Mouse (Mus musculus) MEL (cell line): Measurements from ENCODE around the gene Sez6. TPM values are rescaled to one million over a fixed set of nuclear protein-coding genes. Genes with fewer than 3 reads are reported as not detected.

Experiments
- DNase-seq: peaks from one replicate; pipeline ENCODE4 v3.0.0; 2011; ENCODE audit warnings: low read depth, low spot score
- H3K27ac ChIP-seq: 2 replicates; pipeline ENCODE4 v1.5.1; 2012; ENCODE audit warnings: low read depth, mild to moderate bottlenecking, control low read depth, low read length, moderate library complexity; ENCODE audit not compliant: control insufficient read depth
- H3K27me3 ChIP-seq, 2 experiments: fragments of 150-350 bp in 1 of 2; sonication (generic) in 1 of 2; 2 replicates each; pipeline ENCODE4 v1.6.1; 2012; ENCODE audit warnings: low read length in 2 of 2, mild to moderate bottlenecking in 2 of 2, improper control_type of control experiment in 1 of 2, moderate library complexity in 1 of 2; ENCODE audit not compliant: insufficient read depth in 2 of 2, control insufficient read depth in 1 of 2
- H3K36me3 ChIP-seq, 2 experiments: 2 replicates each; pipeline ENCODE4 v1.6.1; 2012 to 2014; ENCODE audit warnings: low read length in 2 of 2, improper control_type of control experiment in 1 of 2, inconsistent platforms in 1 of 2, mild to moderate bottlenecking in 1 of 2; ENCODE audit not compliant: insufficient read depth in 2 of 2, control insufficient read depth in 1 of 2
- H3K4me1 ChIP-seq, 2 experiments: fragments of 150-350 bp in 1 of 2; sonication (generic) in 1 of 2; 2 replicates each; pipeline ENCODE4 v1.6.1; 2012; ENCODE audit warnings: low read length in 2 of 2, improper control_type of control experiment in 1 of 2, mild to moderate bottlenecking in 1 of 2; ENCODE audit not compliant: insufficient read depth in 2 of 2, control insufficient read depth in 1 of 2
- H3K4me3 ChIP-seq, 2 experiments: fragments of 150-350 bp in 1 of 2; sonication (generic) in 1 of 2; 2 replicates each; pipeline ENCODE4 v1.5.1; 2012; ENCODE audit warnings: low read depth in 2 of 2, low read length in 2 of 2, mild to moderate bottlenecking in 2 of 2, moderate library complexity in 2 of 2, control low read depth in 1 of 2, improper control_type of control experiment in 1 of 2; ENCODE audit not compliant: control insufficient read depth in 1 of 2, insufficient read depth in 1 of 2
- H3K79me2 ChIP-seq: 2 replicates; pipeline ENCODE4 v1.6.1; 2012; ENCODE audit warnings: mild to moderate bottlenecking, low read length, moderate library complexity; ENCODE audit not compliant: control insufficient read depth, poor library complexity, insufficient read depth
- H3K9ac ChIP-seq: 2 replicates; pipeline ENCODE4 v1.6.1; 2012; ENCODE audit warnings: low read depth, mild to moderate bottlenecking, control low read depth, low read length, moderate library complexity; ENCODE audit not compliant: control insufficient read depth, poor library complexity, severe bottlenecking
- H3K9me3 ChIP-seq: fragments of 150-350 bp; sonication (generic); replicated peaks from 2 replicates; pipeline ENCODE4 v1.6.1; 2012; ENCODE audit warnings: mild to moderate bottlenecking, low read length, improper control_type of control experiment, moderate library complexity; ENCODE audit not compliant: insufficient read depth
- CHD2 ChIP-seq: IDR thresholded peaks from 2 replicates; pipeline ENCODE4 v1.6.1; 2011; ENCODE audit warnings: low read length, improper control_type of control experiment
- CTCF ChIP-seq, 3 experiments: IDR thresholded peaks in 2 of 3; conservative IDR thresholded peaks in 1 of 3; 2 replicates each; pipeline ENCODE4 v1.5.1; 2011 to 2012; ENCODE audit warnings: low read length in 3 of 3, low read depth in 2 of 3, mild to moderate bottlenecking in 2 of 3, improper control_type of control experiment in 1 of 3, inconsistent platforms in 1 of 3, mixed read lengths in 1 of 3, moderate library complexity in 1 of 3; ENCODE audit not compliant: control insufficient read depth in 1 of 3, insufficient read depth in 1 of 3, poor library complexity in 1 of 3, severe bottlenecking in 1 of 3
- EP300 ChIP-seq, 2 experiments: IDR thresholded peaks; 2 replicates each; pipeline ENCODE4 v1.6.1; 2011; ENCODE audit warnings: improper control_type of control experiment in 2 of 2, low read length in 2 of 2, low read depth in 1 of 2, mild to moderate bottlenecking in 1 of 2
- ETS1 ChIP-seq: IDR thresholded peaks from 2 replicates; pipeline ENCODE4 v1.6.1; 2012; ENCODE audit warnings: low read depth, mild to moderate bottlenecking, inconsistent platforms, low read length, improper control_type of control experiment, moderate library complexity
- GATA1 ChIP-seq: IDR thresholded peaks from 2 replicates; pipeline ENCODE4 v1.6.1; 2011; ENCODE audit warnings: low read depth, low read length, improper control_type of control experiment
- JUND ChIP-seq: IDR thresholded peaks from 2 replicates; pipeline ENCODE4 v1.6.1; 2011; ENCODE audit warnings: low read depth, mild to moderate bottlenecking, improper control_type of control experiment, low read length
- KAT2A ChIP-seq: conservative IDR thresholded peaks from 2 replicates; pipeline ENCODE4 v1.6.1; 2012; ENCODE audit warnings: low read depth, low read length, improper control_type of control experiment, inconsistent platforms
- MXI1 ChIP-seq: IDR thresholded peaks from 2 replicates; pipeline ENCODE4 v1.6.1; 2011; ENCODE audit warnings: mild to moderate bottlenecking, low read depth, low read length, improper control_type of control experiment
- MYB ChIP-seq: IDR thresholded peaks from 2 replicates; pipeline ENCODE4 v1.6.1; 2011; ENCODE audit warnings: mild to moderate bottlenecking, low read depth, low read length, improper control_type of control experiment
- POLR2A ChIP-seq, 2 experiments: IDR thresholded peaks; 2 replicates each; pipeline ENCODE4 v1.6.1; 2011 to 2012; ENCODE audit warnings: low read length in 2 of 2, mild to moderate bottlenecking in 2 of 2, control low read depth in 1 of 2, improper control_type of control experiment in 1 of 2, low read depth in 1 of 2, moderate library complexity in 1 of 2; ENCODE audit not compliant: control insufficient read depth in 1 of 2, insufficient read depth in 1 of 2, poor library complexity in 1 of 2
- RAD21 ChIP-seq: IDR thresholded peaks from 2 replicates; pipeline ENCODE4 v1.6.1; 2011; ENCODE audit warnings: mild to moderate bottlenecking, low read depth, low read length, improper control_type of control experiment
- SMC3 ChIP-seq: IDR thresholded peaks from 2 replicates; pipeline ENCODE4 v1.6.1; 2011; ENCODE audit warnings: low read depth, low read length, improper control_type of control experiment
- TAL1 ChIP-seq: IDR thresholded peaks from 2 replicates; pipeline ENCODE4 v1.6.1; 2012; ENCODE audit warnings: mild to moderate bottlenecking, inconsistent platforms, low read length, moderate library complexity, mixed read lengths
- TBP ChIP-seq: IDR thresholded peaks from 2 replicates; pipeline ENCODE4 v1.8.0; 2011; ENCODE audit warnings: low read depth, low read length, improper control_type of control experiment
- TCF12 ChIP-seq: IDR thresholded peaks from 2 replicates; pipeline ENCODE4 v1.6.1; 2014; ENCODE audit warnings: low read depth, mild to moderate bottlenecking, inconsistent platforms, low read length, improper control_type of control experiment, moderate library complexity
- UBTF ChIP-seq: IDR thresholded peaks from 2 replicates; pipeline ENCODE4 v1.6.1; 2012; ENCODE audit warnings: low read depth, mild to moderate bottlenecking, inconsistent platforms, low read length, improper control_type of control experiment, moderate library complexity, borderline replicate concordance; ENCODE audit not compliant: insufficient read depth
- USF1 ChIP-seq: IDR thresholded peaks from 2 replicates; pipeline ENCODE4 v1.6.1; 2014; ENCODE audit warnings: low read depth, mild to moderate bottlenecking, inconsistent platforms, low read length, improper control_type of control experiment, moderate library complexity
- ZC3H11A ChIP-seq: IDR thresholded peaks from 2 replicates; pipeline ENCODE4 v1.6.1; 2012; ENCODE audit warnings: low read depth, mild to moderate bottlenecking, inconsistent platforms, low read length, improper control_type of control experiment
- ZKSCAN1 ChIP-seq: IDR thresholded peaks from 2 replicates; pipeline ENCODE4 v1.6.1; 2012; ENCODE audit warnings: low read depth, mild to moderate bottlenecking, inconsistent platforms, low read length, improper control_type of control experiment, moderate library complexity
- polyA plus RNA-seq, 2 experiments: library from polyadenylated mRNA; stranded (reverse) in 1 of 2; unstranded in 1 of 2; fragments of >175 nt in 1 of 2; fragments of >200 nt in 1 of 2; gene quantifications; 2 replicates each; pipeline versions ENCODE4 v1.2.1 to v1.2.4; 2012; ENCODE audit warnings: low replicate concordance in 2 of 2, low read depth in 1 of 2; ENCODE audit not compliant: insufficient read length in 2 of 2, insufficient read depth in 1 of 2, missing spikeins in 1 of 2
- total RNA-seq: library from RNA; depleted of rRNA; stranded (reverse); fragments of 300-350 nt; gene quantifications from 2 replicates; pipeline ENCODE4 v1.2.3, GENCODE M21; 2012

Sez6 gene
- total and polyA plus RNA-seq, 3 experiments, result 0.04 TPM; not detected in 2

GRCm38 (mm10) chr11:77926666-77927065, 3.9 kb upstream of the Sez6 start:
- TF ChIP-seq USF1 (no peak), TBP (no peak), JUND (no peak), TCF12 (no peak), SMC3 (no peak), POLR2A (IDR thresholded peaks at IDR 0.05; ENCODE audit: control insufficient read depth in 1 of 2, insufficient read depth in 1 of 2, low read depth in 1 of 2, low read length in 2 of 2, poor library complexity in 1 of 2) (no peak), ZKSCAN1 (no peak), MYB (no peak), CTCF (IDR thresholded peaks at IDR 0.05 in 2 of 3, conservative IDR thresholded peaks at IDR 0.05 in 1 of 3; ENCODE audit: control insufficient read depth in 1 of 3, insufficient read depth in 1 of 3, low read depth in 2 of 3, low read length in 3 of 3, poor library complexity in 1 of 3, severe bottlenecking in 1 of 3) (no peak), MXI1 (no peak), ETS1 (no peak), EP300 (IDR thresholded peaks at IDR 0.05; ENCODE audit: low read depth in 1 of 2, low read length in 2 of 2) (no peak), CHD2 (no peak), UBTF (no peak), RAD21 (no peak), TAL1 (no peak)
- Histone ChIP-seq H3K4me3 (no peak overlapping the region), H3K36me3 (no peaks in the 10 kb centered on the region), H3K27me3 (peaks cover 8 to 14% of the 10 kb centered on the region in 2 experiments), H3K9ac (no peak overlapping the region), H3K4me1 (no peaks in the 10 kb centered on the region), H3K27ac (no peak overlapping the region), H3K79me2 (no peaks in the 10 kb centered on the region), H3K9me3 (no peaks in the 10 kb centered on the region)
- no peak for DNase-seq

- Histone ChIP-seq H3K36me3 (no peaks in the 10 kb centered on the region), H3K27me3 (peaks cover 3 to 11% of the 10 kb centered on the region in 2 experiments), H3K9ac (no peak overlapping the region), H3K27ac (no peak overlapping the region), H3K9me3 (no peaks in the 10 kb centered on the region), H3K79me2 (no peaks in the 10 kb centered on the region), H3K4me3 (no peak overlapping the region), H3K4me1 (no peaks in the 10 kb centered on the region)
- TF ChIP-seq EP300 (IDR thresholded peaks at IDR 0.05; ENCODE audit: low read depth in 1 of 2, low read length in 2 of 2) (no peak), ZC3H11A (no peak), KAT2A (no peak), SMC3 (no peak), CHD2 (no peak), GATA1 (no peak)
- DNase-seq, result no peak
Observed at GRCm38 (mm10) chr11:77927837-77928236, 2.8 kb upstream of the Sez6 start.
